Mouse (Mus musculus) stomach, postnatal 0 days (tissue): ENCODE measurements around the gene Snorc. TPM values are rescaled to one million over a fixed set of nuclear protein-coding genes. Genes with fewer than 3 reads are reported as not detected.

Source experiments
- ATAC-seq: fragments of 200-750 bp; cut with Nextera tagmentation; 2 replicates; pipeline ENCODE4 v1.8.0; 2017; ENCODE audit not compliant: low FRiP score, low TSS enrichment
- DNase-seq: peaks from one replicate; pipeline ENCODE4 v3.0.0-alpha.2; 2016; ENCODE audit warnings: low spot score
- H3K27ac ChIP-seq: fragments of 300-500 bp; sonication (generic); replicated peaks from 2 replicates; pipeline ENCODE4 v1.5.1; 2014; ENCODE audit warnings: mild to moderate bottlenecking, control low read depth
- H3K27me3 ChIP-seq: fragments of 300-500 bp; sonication (generic); 2 replicates; pipeline ENCODE4 v1.6.1; 2014; ENCODE audit warnings: low read length; ENCODE audit not compliant: control insufficient read depth, insufficient read depth
- H3K36me3 ChIP-seq: fragments of 300-500 bp; sonication (generic); 2 replicates; pipeline ENCODE4 v1.6.1; 2014; ENCODE audit warnings: low read length, mixed read lengths; ENCODE audit not compliant: control insufficient read depth, insufficient read depth
- H3K4me1 ChIP-seq: fragments of 300-500 bp; sonication (generic); replicated peaks from 2 replicates; pipeline ENCODE4 v1.6.1; 2014; ENCODE audit warnings: antibody characterized with exemption; ENCODE audit not compliant: control insufficient read depth, insufficient read depth
- H3K4me2 ChIP-seq: fragments of 300-500 bp; sonication (generic); replicated peaks from 2 replicates; pipeline ENCODE4 v1.6.1; 2014; ENCODE audit warnings: low read depth, mild to moderate bottlenecking, control low read depth, moderate library complexity
- H3K4me3 ChIP-seq: fragments of 300-500 bp; sonication (generic); 2 replicates; pipeline ENCODE4 v1.5.1; 2014; ENCODE audit warnings: low read depth, low read length, control low read depth
- H3K9ac ChIP-seq: fragments of 300-500 bp; sonication (generic); 2 replicates; pipeline ENCODE4 v1.6.1; 2014; ENCODE audit warnings: mild to moderate bottlenecking, low read length, control low read depth, mixed read lengths
- H3K9me3 ChIP-seq: fragments of 300-500 bp; sonication (generic); 2 replicates; pipeline ENCODE4 v1.6.1; 2016; ENCODE audit warnings: low read length; ENCODE audit not compliant: control insufficient read depth
- CTCF ChIP-seq: IDR thresholded peaks from 2 replicates; pipeline ENCODE4 v1.5.1; 2016; ENCODE audit warnings: antibody characterized with exemption, low read depth, mild to moderate bottlenecking, moderate library complexity
- EP300 ChIP-seq: optimal IDR thresholded peaks from 2 replicates; pipeline ENCODE3; 2016; ENCODE audit warnings: antibody characterized with exemption
- WGBS: fragments of 180-500 bp; shearing (Covaris S2); extraction: QIAGEN DNeasy Blood & Tissue Kit; methylation state at CpG from one replicate; pipeline ENCODE4 v1.1.7; 2014; 5-methylcytosine and 5-hydroxymethylcytosine counted together
- polyA plus RNA-seq: library from polyadenylated mRNA; unstranded; fragments of >200 nt; fragmentation: Nextera tagmentation; extraction: Ambion mirVana; gene quantifications from 2 replicates; pipeline ENCODE4 v1.2.1, GENCODE M21; 2015

Snorc gene
- polyA plus RNA-seq, 1 experiment from 2014 or later, result not detected

DNA sequence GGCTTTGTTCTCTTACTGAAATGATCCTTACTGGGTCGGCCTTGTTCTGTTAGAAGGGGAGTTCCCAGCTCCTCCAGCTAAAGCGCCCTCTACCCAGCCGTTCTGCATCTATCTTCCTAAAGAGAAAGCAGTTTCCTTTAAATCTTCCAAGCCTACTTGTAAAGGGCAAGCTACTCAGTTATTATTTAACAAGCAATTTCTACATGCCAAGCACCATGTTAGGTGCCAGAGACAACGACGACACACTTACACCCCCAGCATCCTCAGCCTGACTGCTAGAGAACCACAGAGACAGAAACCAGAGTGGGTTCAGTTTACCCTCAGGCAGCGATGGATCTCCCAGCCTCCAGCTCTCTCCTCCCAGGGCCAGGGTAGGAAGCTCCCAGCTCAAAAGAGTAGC is 37.8 kb downstream of the Snorc start:
- Histone ChIP-seq H3K27ac (no peak overlapping the region), H3K36me3 (no peaks in the 10 kb centered on the region), H3K9ac (no peak overlapping the region), H3K27me3 (peaks cover 3% of the 10 kb centered on the region; the same call in 1 of the 2 replicates), H3K4me1 (peaks cover 6% of the 10 kb centered on the region; the same call in 1 of the 2 replicates), H3K9me3 (no peaks in the 10 kb centered on the region), H3K4me2 (no peak overlapping the region), H3K4me3 (no peak overlapping the region)
- WGBS, result 78% methylated on average over 6 of the region's 6 CpGs
- ATAC-seq (no peak), DNase-seq (no peak)
- no peak for TF ChIP-seq CTCF
- TF ChIP-seq EP300, result no peak

DNA sequence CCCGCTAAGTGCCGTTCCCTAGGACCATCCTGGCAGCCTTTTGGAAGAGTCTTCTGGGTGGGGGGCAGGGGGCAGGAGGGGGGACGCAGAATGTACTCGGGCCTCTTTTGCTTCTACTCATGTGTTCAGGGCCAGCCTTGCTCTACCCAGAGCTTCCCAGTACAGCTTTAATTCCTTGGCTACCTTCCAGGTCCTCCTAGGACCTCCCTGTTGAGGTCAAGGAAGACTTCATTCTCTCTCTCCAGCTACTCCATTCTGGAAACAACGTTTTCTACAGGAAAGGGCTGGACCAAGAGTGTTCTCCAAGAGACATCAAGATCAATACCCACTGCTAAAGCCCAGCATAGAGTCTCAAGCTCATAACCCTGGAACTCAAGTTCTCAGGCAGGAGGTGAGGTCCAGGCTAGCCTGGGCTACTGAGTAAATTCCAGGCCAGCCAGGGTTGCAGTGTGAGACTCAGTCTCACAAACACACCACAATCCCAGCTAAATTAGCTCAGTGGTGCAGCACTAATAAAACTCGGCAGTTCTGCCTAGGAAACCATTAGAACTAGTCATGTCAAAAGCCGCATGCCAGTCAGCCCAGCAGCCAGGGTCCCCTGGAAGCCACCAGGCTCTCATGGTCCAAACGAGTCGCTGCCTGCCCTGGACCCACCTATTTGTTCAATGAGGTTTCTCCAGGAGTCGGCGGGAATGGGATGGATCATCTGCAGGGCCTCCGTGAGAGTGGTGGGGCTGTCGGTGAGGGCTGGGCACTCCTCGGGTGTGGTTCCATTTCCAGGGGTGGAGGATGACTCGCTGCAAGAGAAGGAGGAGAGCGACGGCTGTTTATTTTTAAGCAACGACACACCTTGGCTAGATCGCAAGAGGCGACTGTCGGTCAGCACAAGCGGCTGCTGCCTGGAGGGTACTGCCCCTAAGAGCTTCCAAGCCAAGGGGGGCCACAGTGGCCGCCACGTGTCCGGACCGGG is 38.8 kb downstream of the Snorc start:
- WGBS, result 20% methylated on average over 26 of the region's 26 CpGs
- ATAC-seq, result peak; percentile 54

GRCm38 (mm10) chr1:87509561-87510165 is 39.6 kb downstream of the Snorc start, which contains the start of gene Neu2:
Gene Neu2 (plus strand): TSS chr1:87509889.
- peaks cover 3% of the 10 kb centered on the region; the same call in 1 of the 2 replicates for H3K27me3 ChIP-seq
- peak; percentile 54 for DNase-seq
- TF ChIP-seq CTCF (no peak), EP300 (no peak)

More for the DNA sequence above, 38.8 kb downstream of the Snorc start:
- H3K4me2 ChIP-seq, result peak overlapping the region; percentile 99
- DNase-seq, result no peak
- peak overlapping the region; percentile 60 for H3K9ac ChIP-seq
- H3K4me3 ChIP-seq, result peak overlapping the region; percentile 60
- no peaks in the 10 kb centered on the region for H3K36me3 ChIP-seq
- H3K4me1 ChIP-seq, result peaks cover 6% of the 10 kb centered on the region; the same call in 1 of the 2 replicates
- TF ChIP-seq CTCF (no peak), EP300 (no peak)
- H3K9me3 ChIP-seq, result no peaks in the 10 kb centered on the region
- peaks cover 3% of the 10 kb centered on the region; the same call in 1 of the 2 replicates for H3K27me3 ChIP-seq
- H3K27ac ChIP-seq, result peak overlapping the region; percentile 67; the same call in 1 of the 2 replicates

DNA sequence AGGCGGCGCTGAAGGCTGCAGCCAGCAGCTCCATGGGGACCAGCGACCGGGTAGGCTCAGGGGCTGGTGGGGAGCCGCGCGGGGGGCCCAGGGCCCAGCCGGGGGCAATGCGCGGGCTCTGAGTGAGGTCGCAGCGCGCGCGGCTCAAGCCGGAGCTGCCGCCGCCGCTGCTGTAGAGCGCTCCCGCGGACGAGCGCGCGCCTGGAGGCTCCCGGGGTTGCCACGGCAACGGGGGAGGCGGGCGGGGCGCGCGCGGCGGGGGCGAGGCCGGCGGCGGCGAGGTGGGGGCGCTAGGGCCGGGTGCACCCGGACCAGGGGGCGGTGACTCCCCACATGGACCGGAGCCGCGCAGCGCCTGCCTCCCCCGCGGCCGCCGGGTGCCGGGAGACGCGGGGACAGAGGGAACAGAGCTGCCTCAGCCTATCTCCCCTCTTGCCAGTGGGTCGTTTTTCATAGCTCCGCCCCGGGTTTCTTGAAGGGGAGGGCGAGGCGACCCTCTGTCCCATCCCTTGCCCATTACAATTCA is 40.2 kb downstream of the Snorc start:
- no peak overlapping the region for H3K27ac ChIP-seq
- H3K27me3 ChIP-seq, result peaks cover 3% of the 10 kb centered on the region; the same call in 1 of the 2 replicates
- WGBS, result under 1% methylated on average over 25 of the region's 61 CpGs
- H3K4me3 ChIP-seq, result peak overlapping the region; percentile 60
- peak overlapping the region; percentile 99 for H3K4me2 ChIP-seq
- peaks cover 6% of the 10 kb centered on the region; the same call in 1 of the 2 replicates for H3K4me1 ChIP-seq
- peak; percentile 72 for ATAC-seq
- no peaks in the 10 kb centered on the region for H3K36me3 ChIP-seq
- TF ChIP-seq CTCF (no peak), EP300 (no peak)
- no peaks in the 10 kb centered on the region for H3K9me3 ChIP-seq
- peak; percentile 63 for DNase-seq
- peak overlapping the region; percentile 60 for H3K9ac ChIP-seq

More at GRCm38 (mm10) chr1:87509561-87510165, 39.6 kb downstream of the Snorc start, which contains the start of gene Neu2:
- WGBS, result 4% methylated on average over 50 of the region's 56 CpGs
- peak; percentile 53 for ATAC-seq
- H3K36me3 ChIP-seq, result no peaks in the 10 kb centered on the region
- H3K4me2 ChIP-seq, result peak within 1 kb of the TSS; percentile 99
- peak within 1 kb of the TSS; percentile 60 for H3K4me3 ChIP-seq
- peak within 1 kb of the TSS; percentile 67 for H3K27ac ChIP-seq
- no peaks in the 10 kb centered on the region for H3K9me3 ChIP-seq
- peaks cover 6% of the 10 kb centered on the region; the same call in 1 of the 2 replicates for H3K4me1 ChIP-seq
- peak within 1 kb of the TSS; percentile 60 for H3K9ac ChIP-seq

- Histone ChIP-seq H3K4me2 (peak overlapping the region; percentile 99; the same call in 1 of the 2 replicates), H3K36me3 (no peaks in the 10 kb centered on the region), H3K9me3 (no peaks in the 10 kb centered on the region), H3K27me3 (peaks cover 3% of the 10 kb centered on the region; the same call in 1 of the 2 replicates), H3K4me1 (peaks cover 6% of the 10 kb centered on the region; the same call in 1 of the 2 replicates), H3K27ac (no peak overlapping the region), H3K9ac (no peak overlapping the region), H3K4me3 (no peak overlapping the region)
- no peak for TF ChIP-seq EP300
- peak; percentile 15; the same call in 1 of the 2 replicates for TF ChIP-seq CTCF
- 9% methylated on average over 5 of the region's 5 CpGs for WGBS
- no peak for DNase-seq
- no peak for ATAC-seq
Measured at GRCm38 (mm10) chr1:87510845-87511244, 40.8 kb downstream of the Snorc start.
